Mouse (Mus musculus): ENCODE measurements around the gene Ovol2.

The Ovol2 gene

DNA sequence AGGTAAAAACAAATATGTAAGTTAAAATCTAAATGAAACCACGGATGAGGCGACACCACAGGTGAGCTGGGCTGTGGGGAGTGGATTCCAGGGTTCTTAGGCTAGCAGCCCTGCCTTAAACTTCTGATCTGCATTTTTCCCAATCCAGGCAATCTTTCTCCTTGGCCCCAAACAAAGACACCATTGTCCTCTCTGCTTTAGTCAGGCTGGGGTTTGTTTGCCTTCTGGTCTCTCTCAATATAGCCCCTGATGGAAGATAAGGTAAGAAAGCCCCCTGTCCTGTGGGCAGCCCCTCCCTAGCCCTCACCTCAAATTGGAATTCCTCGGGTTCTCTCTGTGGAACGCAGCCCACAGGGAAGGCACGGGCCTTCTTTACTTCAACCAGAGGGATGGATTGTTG is 21.7 kb downstream of the Ovol2 start:
- DNase-seq, result no peak

DNA sequence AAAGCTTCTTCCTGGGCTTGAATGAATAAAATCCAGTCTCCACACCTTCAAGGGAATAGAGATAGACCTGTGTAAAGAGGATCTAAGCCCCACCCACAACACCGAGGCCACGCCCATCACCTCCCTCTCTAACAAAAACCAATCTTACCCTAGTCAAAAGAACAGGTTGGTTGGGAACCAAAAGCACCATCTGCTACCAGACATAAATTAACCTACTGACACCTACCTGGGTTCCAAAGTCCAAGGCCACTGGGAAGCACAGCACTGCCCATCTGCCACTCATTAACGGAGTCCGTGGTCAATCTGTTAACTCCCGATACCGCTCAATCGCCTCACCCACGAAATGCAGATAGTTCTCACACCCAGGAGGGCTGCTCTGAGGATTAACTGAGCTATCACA is 23.4 kb downstream of the Ovol2 start:
- DNase-seq, result no peak

DNA sequence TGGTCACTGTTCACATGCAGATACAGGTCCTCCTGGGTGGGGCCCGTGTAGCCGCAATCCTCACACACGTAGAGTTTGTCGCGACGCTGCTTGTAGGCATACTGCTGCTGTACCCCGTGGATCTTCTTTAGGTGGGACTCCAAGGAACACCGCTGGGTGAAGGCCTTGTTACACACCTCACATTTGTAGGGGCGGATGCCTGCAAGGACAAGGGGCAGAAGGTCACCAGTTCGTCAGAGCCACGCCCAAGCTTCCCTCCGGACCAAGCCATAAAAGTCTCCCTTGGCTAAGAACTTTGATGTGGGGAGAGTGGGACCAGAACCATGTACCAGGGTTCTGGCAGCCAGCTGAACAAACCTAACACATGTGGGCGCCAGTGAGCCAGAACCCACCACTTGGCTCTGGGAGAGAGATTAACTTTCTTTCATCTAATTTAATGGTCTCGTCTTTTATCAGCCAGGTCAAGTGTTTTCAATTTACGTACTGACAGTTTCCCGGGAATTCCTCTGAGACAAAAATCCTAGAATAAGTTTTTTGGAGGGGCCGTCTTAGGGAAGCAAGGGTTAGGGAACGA is 26.1 kb downstream of the Ovol2 start:
- DNase-seq, result no peak

DNA sequence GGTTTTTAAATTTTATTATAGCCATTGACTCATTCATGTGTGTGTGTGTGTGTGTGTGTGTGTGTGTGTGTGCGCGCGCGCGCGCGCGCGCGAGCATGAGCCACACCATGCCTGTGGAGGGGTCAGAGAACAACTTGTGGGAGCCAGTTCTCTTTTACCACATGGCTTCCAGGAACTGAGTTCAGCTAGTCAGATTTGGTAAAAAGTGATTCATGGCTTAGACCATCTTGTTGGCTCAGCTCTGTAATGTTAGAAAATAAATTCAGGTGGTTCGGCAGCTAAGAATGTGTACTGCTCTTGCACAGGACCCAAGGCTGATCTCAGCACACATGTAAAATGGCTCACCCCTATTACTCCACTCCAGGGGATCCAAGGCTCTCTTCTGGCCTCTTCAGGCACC is 30.8 kb downstream of the Ovol2 start:
- DNase-seq, result no peak

DNA sequence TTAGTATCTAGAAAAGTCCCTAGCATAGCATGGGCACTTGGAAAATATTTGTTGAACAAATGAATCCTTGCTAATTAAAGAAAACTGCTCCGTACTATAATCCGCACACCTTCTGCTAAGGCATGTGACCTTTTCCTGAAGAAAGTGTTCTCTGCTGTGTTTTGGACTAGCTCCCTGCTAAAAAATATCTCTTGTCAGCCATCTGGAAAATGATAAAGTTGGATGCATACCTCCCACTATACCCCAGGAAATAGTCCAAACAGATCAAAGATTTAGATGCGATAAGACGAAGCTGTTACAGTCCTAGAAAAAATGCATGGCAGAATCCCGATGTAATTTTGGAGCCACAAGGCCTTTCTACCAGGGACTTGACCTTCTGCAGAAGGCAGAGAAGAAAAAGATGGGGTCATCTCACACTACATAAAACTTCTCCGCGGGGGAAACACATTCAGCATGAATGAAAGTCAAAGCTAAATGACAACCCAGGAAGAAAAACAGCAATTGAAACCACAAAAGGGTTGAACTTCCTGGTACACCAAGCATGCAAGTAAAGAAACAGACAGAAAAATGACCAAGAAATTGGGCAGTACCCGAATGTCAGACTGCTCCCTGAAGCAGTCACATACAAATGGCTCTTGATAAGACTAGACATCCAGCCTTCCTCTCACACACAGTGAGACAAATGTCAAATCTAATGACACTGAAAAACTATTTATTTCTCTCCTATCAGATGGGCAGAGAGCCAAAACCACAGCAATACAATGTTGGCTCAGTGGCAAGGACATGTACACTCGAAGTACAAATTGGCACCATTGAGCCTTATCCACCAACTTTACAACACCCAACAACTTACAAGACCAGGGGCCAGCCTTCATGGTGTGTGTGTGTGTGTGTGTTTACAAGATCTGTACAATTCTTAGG is 31.9 kb downstream of the Ovol2 start:
- peak; percentile 28 for DNase-seq

DNA sequence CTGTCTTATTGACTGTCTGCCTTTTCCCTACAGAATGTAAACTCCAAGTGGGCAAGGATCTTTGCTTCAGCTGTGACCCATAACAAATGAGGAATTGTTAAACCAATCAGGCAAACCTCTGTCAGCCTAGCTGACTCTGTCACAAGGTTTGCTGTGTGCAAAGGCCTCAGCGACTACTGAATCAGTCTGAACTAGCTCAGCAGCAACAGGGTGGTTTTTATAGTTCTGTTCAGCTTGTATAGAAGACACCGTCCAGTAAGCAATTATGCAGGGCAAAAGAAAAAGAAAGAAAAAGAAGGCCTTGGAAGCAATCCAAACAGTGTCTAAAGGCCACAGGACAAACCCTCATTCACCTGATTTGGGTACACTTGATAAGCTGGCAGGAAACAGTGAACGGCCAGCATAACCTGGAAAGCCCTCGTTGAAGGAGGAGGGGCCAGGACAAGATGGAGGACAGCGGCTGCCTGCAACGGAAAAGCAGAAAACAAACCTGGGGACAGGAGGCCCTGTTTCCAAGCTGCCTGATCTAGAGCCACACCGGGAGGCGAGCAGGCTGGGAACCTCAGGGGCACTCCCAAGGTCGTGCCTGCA is 36.7 kb downstream of the Ovol2 start:
- DNase-seq, result no peak

DNA sequence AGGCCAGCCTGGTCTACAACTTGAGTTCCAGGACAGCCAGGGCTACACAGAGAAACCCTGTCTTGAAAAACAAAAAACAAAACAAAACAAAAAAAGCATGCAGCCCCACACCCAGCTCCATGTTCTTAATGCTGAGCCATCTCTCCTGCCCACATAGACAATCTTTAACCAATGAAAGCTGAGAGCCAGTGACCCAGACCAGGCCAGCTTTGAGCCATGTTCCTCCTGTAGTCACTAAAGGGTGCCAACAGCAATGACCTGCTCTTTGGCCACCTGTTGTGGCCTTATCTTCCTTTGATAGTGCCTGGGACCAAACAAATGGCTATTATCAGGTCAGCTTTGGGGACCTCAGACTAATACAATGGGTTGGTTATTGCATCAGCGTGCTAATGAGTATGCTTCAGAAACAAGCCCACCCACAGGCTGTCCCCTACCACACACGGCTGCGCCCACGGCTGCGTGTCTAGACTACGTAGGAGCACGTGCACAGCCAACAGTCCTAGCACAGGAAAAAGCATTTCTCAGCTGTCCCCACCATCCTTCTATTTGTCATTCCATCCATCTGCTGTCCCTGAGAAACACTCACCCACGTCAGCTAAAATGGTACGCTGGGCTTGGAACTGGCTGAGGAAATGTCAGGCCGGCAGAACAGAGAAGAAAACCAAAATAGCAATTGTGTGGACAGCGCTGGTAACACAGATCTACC is 40.2 kb downstream of the Ovol2 start:
- DNase-seq, result no peak

DNA sequence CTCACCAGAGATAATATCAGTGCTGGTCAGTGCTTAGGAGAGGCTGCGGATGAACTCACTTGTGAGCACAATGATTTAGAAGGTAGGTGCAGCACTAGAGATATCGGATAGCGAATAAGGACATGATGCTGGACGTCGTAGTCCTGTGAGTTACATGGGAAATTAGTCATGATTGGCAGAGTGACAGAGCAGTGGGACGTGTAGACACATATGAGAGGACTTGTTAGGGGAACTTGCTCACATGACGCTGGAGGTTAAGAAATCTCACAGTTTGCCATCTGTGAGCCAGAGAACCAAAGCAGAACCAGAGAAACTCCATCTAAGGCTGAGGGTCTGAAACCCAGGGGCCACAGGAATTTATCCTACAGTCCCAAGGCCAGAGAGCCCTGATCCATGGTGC is 41.6 kb downstream of the Ovol2 start:
- no peak for DNase-seq

DNA sequence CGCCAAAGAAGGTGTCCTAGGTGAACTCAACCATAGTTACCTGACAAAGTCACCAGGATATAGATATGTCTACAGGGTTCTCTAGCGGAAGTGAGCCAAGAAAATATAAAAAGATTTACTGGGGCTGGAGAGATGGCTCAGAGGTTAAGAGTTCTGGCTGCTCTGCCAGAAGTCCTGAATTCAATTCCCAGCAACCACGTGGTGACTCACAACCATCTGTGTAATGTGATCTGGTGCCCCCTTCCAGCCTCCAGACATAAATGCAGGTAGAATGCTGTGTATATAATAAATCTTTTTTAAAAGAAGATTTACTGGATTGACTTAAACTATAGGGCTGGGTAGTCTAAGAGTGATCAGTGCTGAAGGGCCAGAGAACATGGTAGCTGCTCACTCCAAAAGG is 50.5 kb downstream of the Ovol2 start:
- no peak for DNase-seq

DNA sequence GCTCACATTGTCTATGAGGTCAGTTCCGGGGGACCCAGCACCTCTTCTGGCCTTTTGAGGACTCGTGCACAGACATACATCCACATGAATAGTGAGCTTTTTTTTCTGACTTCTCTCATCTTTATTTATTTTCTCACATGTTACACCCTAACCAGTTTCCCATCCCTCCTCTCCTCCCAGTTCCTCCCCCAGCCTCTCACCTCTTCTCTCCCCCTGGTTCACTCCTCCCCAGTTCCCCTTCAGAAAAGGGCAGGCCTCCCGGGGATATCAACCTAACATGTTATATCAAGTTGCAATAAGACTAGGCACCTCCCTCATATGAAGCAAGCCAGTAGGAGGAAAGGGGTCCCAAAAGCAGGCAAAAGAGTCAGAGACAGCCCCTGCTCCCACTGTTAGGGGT is 51.4 kb downstream of the Ovol2 start:
- no peak for DNase-seq

DNA sequence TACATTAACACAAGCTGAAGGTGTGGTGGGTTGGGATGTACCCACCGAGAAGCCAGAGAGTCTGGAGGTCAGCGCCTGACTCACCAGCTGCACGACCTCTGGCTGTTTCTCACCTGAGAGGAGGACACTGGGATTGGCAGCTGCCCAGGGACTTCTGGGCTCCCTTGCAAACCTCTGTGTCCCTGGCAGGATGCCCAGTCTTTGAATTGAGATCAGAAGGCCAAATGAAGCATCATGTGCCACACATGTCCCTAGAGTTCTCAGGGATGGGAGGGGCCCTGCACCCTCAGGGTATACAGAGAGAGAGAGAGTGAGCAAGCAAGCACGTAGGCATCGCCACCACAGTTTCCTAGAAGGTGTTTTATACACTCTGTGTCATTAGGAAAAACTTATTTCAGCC is 52.2 kb downstream of the Ovol2 start:
- no peak for DNase-seq

DNA sequence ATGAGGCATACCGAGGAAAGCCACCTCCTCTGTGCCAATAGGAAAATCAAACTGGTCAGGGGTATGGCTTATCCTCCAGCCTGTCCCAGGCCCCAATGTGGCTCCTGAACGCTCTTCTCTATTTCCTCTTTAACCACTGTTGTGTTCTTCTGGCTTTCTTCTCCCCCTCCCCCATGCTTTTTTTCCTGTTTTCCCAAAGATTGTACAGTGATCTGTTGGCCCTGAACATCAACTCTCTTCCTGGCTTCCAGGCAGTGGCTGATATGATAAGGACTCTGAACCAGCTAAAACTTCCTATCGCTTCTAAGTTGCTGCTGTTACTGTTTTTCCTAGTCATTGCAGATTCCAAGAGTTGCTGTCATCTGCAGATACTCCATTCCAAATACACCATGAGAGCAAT is 55.1 kb downstream of the Ovol2 start:
- DNase-seq, result no peak

DNA sequence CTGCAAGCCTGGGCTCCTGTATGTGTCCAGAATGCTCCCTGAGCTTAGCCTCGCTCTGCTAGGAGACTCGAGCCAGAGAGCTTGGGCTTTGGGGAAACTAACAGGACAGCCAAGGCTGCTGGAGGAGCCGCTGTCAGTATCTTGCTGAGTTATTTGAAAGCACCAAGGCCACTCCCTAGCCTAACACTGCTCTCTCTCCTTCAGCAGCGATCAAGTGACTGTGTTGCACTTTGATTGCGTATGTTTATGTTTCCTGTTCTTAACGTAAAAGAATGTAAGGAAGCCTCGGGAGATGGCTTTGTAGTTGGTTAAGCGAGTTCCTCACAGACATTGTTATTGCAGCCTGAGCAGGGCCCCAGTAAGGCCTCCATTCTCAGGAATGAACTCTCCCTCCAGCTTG is 57.2 kb downstream of the Ovol2 start:
- DNase-seq, result no peak

DNA sequence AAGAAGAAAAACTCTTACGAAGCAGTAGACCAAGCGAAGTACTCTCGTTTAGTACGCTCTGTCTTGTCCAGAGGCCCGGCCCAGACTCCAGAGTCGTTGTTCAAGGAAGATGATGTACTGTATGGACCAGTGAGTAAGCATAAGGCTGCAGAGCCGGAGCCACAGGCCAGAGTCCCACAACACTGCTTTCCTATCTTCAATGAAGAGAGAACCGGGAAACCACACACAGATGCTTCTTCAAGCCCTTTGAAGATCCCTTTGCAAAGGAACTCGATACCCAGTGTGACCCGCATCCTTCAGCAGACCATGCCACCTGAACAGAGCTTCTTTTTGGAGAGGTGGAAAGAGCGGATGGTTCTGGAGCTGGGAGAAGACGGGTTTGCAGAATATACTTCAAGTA is 59.9 kb downstream of the Ovol2 start:
- DNase-seq, result no peak

DNA sequence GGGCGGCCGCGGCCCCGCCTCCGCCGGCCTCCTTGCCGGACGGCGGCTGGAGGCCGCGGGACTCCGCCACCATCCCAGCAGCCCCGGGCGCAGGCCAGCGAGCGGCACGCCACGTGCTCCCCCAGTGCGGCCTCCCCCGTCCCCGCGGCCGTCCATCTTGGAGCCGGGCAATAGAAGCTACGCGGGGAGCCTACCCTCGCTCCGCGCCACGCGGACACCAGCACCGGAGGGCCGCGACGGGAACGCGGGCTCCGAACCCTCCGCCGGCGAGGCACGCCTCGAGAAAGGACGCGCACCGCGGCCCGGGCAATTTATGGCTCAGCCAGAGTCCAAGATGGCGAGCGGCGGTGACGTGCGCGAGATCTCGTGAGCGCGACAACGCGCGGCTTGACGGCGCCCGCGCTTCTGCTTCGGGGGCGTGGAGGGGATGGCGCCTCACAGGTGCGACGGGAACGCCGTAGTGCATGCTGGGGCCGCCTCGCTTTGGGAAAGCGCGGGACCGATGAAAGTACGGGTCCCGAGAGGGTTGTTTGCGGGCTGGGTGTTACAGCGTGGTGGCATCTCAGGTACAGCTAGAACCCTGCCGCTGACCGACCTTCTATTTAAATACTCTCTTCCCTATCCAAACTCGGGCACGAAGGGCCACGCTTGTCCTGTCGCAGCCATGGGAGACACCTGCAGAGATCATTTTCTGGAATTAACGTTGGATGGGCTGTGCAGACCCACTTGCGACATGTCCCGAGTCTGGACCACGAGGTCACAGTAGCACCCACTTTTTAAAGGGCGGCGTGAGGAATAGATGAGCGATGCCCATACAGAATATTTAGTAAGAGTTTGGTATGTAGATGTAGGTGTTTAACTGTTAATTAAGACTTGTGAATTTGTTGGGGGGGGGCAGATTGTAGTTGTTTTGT is 61.2 kb downstream of the Ovol2 start, which contains the start of the genes Mgme1 and Snx5:
TSS of gene Mgme1 (plus strand) at position 157 of the 914 bp plus-strand sequence.
TSS of gene Snx5 (minus strand) at position 400 of the 914 bp plus-strand sequence.
- DNase-seq, result peak; percentile 91

DNA sequence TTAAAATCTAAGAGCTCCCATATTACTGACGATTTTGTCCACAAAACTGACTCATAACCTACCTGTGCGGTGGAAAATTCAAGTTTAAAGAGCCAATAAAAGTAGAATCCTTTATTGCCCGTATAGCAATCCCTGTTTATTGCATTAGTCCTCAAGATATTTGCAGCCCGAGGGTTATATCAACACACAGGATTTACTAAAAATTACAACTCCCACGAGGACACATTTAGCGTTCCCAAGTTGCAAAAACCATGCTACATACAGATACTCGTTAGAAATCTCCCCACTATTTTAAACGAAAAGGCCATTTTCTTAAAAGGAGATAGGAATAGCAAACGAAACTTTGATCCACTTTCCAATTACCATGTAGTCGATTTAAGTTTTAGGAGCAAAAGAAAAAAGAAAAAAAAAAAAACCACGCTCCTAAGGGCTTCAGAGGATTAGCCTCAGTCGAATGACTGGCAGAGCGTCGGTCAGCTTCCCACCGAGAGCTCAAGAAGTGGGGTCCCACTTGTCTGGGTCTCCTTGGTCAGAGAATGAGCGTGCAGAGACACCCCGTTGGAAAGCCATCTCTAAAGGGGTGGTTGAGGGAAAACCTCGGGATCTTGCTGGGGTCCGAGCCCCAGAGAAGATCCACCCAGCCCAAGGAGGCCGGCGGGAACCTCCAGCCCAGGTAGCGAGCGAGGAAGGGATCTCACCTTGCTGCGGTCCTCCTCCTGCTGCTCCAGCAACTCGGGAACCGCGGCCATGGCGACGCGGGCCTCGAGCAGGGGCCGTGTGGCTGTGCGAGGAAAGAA is 62.1 kb downstream of the Ovol2 start:
- no peak for DNase-seq

DNA sequence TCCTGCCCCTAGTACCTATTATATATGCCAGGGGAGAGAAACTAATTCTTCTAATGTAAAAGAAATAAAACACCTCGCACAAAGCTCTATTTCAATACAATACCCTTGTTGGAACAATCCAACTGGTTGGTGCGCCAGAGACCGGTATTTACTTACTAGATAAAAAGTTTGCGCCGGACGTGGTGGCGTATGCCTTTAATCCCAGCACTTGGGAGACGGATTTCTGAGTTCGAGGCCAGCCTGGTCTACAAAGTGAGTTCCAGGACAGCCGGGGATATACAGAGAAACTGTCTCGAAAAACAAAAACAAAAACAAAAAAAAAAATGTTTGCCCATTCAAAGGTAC is 62.7 kb downstream of the Ovol2 start:
- DNase-seq, result no peak

DNA sequence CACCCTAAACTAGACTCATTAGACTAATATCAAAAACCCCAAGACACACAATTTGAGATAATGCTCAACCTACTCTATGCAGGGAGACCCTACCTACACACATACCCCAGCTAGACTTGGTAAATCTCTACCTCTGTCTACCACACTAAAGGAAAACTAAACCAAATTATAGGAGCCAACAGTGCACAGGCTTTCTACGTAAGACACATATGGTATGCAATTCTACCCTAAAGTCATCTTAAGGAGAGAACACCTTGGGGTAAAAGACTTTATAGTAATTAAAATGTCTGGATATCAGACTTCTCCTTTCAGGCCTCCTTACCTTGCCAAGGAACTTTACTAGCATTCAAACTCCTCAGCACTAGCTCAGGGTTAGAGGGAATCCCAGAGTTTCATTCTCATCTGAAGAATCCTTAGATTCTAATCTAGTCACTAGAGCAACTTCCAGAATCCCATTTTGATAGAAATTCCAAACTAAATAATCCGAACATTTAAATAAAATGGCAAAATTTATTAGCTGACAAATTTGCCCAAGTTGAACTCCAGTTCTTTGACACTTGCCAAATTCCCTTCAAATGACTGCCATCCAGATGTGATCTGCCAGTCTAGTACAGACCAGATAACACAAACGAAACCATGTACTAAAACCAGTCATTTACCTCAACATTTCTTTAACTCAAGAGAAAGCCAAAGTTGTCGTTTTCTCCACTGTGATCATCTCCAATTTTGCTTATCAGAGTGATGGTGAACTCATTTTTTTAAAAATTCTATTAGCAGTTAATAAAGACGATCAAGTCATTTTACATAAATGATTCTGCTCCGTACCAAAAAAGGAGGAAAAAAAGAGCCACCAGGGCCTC is 63.3 kb downstream of the Ovol2 start:
- DNase-seq, result no peak

DNA sequence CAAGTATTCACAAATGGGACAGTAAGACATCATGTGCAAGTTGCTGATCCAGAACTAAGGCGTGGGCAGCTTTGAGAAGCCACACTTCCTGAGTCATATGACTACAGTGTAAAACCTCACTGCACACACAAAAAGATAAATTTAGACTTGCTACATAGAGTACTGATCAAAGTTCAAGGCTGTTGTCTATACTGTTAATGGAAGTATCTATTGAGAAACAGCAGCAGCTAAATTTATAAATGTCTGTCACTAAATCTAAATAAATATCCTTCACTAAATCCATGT is 64.3 kb downstream of the Ovol2 start:
- DNase-seq, result no peak

DNA sequence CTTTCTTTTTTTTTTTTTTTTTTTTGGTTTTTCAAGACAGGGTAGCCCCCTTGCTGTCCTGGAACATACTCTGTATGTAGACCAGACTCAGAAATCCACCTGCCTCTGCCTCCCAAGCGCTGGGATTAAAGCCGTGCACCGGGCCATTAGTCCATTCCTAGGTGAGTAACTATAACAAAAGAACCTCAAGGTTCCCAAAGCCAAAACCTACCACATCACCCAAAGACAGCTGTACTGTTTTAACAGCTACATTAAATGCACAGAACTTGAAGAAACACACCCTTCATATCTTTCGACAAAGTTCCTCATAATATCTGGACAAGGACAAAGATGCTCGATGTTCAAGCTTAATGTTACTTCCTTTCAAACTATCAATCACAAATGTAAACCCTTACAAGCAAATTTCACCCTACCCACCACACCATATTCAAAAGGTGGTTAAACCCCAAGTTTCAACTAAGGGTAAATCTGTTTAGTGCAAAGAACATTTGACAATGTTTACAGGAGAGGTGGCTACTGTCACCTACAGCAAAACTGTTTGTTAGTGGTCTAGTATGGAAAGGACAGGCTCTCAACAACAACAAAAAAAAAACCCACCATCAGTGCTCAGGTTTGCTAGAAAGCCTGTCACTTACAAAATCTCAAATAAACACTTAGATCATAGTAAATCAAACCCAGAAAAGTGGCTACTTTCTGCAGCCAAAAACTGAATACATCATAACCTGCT is 64.8 kb downstream of the Ovol2 start:
- no peak for DNase-seq

Measured in lung, postnatal 14 days (tissue).